Comparison of ENCODE assay signal across 22 mouse cellular contexts in the genomic region with DNA sequence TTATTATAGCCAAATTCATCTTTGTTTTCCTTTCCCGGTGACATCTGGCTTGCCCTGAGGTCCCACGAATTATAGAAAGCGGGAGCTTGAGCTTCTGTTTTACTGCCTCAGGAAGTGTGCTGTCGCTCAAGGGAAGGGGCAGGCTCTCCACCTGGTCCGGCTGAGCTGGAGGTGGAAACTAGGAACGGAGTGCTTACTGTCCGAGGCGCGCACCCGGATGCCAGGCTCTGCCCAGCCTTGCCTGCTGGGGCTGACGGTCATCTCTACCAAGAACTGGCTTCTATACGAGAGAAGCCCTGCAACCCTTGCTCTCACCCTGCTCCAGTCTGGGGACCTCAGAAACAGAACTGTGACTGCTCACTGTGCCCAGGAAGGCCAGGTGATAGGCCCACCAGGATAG. TPM values are rescaled to one million over a fixed set of nuclear protein-coding genes. Genes with fewer than 3 reads are reported as not detected.
A peak's percentile ranks its signal among the peaks of the same experiment; 100 is the strongest.
DNase-seq lines count a peak whose midpoint lies in the region; ATAC-seq and TF ChIP-seq lines count a peak whose summit lies in the region.
"Had no signal": no experiment of that assay in that cellular context is flagged by ENCODE, and none has a peak within 500 bp of the region (broad histone marks: within the 10 kb centered on the region; RNA-seq: fewer than 3 reads in every experiment).

No protein-coding gene starts in this region.

- no peaks in the 10 kb centered on the region for H3K4me1 ChIP-seq in kidney, adult 2 months (ENCODE audit: control insufficient read depth, insufficient read depth, low read length)
- H3K4me1 ChIP-seq in neural tube, embryonic 12.5 days, result peaks cover 59% of the 10 kb centered on the region
- peaks cover 86% of the 10 kb centered on the region for H3K4me1 ChIP-seq in neural tube, embryonic 15.5 days

- 0 out of 2 replicates have a peak overlapping the region, but pooled peaks have one; percentile 34 for H3K9ac ChIP-seq in neural tube, embryonic 12.5 days
- 0 out of 2 replicates have a peak overlapping the region, but pooled peaks have one; percentile 17 for H3K9ac ChIP-seq in neural tube, embryonic 15.5 days (replicated peaks)
- H3K9ac ChIP-seq: liver, embryonic 12.5 days; lung, embryonic 15.5 days had no signal

- no peak overlapping the region for H3K4me3 ChIP-seq in kidney, adult 2 months (ENCODE audit: insufficient read depth, low read depth, low read length)
- H3K4me3 ChIP-seq in neural tube, embryonic 12.5 days, result no peak overlapping the region
- 0 out of 2 replicates have a peak overlapping the region, but pooled peaks have one; percentile 1 for H3K4me3 ChIP-seq in neural tube, embryonic 15.5 days (replicated peaks)
- H3K4me3 ChIP-seq: embryonic facial prominence, embryonic 10.5 days; liver, embryonic 12.5 days; lung, embryonic 15.5 days had no signal

- H3K4me2 ChIP-seq in neural tube, embryonic 12.5 days (replicated peaks), result peak overlapping the region; percentile 88
- peak overlapping the region; percentile 82 for H3K4me2 ChIP-seq in neural tube, embryonic 15.5 days
- H3K4me2 ChIP-seq: liver, embryonic 12.5 days; lung, embryonic 15.5 days had no signal

- H3K27ac ChIP-seq in kidney, adult 2 months (ENCODE audit: insufficient read depth, low read depth, low read length), result no peak overlapping the region
- no peak overlapping the region for H3K27ac ChIP-seq in neural tube, embryonic 12.5 days
- no peak overlapping the region for H3K27ac ChIP-seq in neural tube, embryonic 15.5 days (replicated peaks)
- H3K27ac ChIP-seq: embryonic facial prominence, embryonic 10.5 days; liver, embryonic 12.5 days; lung, embryonic 15.5 days had no signal

- ATAC-seq in neural tube, embryonic 12.5 days (ENCODE audit: low FRiP score, low read depth), result no peak
- ATAC-seq in neural tube, embryonic 15.5 days (ENCODE audit: low FRiP score), result no peak
- ATAC-seq: liver, embryonic 12.5 days had no signal

- 62% methylated on average over 12 of the region's 12 CpGs for WGBS in kidney, adult 2 months
- whole genome bisulfite sequencing in neural tube, embryonic 12.5 days, result 80% methylated on average over 12 of the region's 12 CpGs
- WGBS in neural tube, embryonic 15.5 days, result 71% methylated on average over 12 of the region's 12 CpGs

- TF ChIP-seq POLR2A in kidney, adult 2 months (IDR thresholded peaks at IDR 0.05; ENCODE audit: low read depth, low read length), result no peak

- no peaks in the 10 kb centered on the region for H3K36me3 ChIP-seq in kidney, adult 2 months (ENCODE audit: control insufficient read depth, insufficient read depth, low read length)
- H3K36me3 ChIP-seq in neural tube, embryonic 12.5 days, result no peaks in the 10 kb centered on the region
- H3K36me3 ChIP-seq in neural tube, embryonic 15.5 days, result no peaks in the 10 kb centered on the region
- H3K36me3 ChIP-seq: embryonic facial prominence, embryonic 10.5 days; lung, embryonic 15.5 days had no signal

- DNase-seq in cerebellum, postnatal 14 days, result peak; percentile 46 to 56
- no peak for DNase-seq in cerebellum, adult 11-12 months
- peak; percentile 45 for DNase-seq in kidney, adult 2 months
- DNase-seq in kidney, postnatal 25 days, result no peak
- DNase-seq in neural tube, embryonic 10.5 days (ENCODE audit: extremely low spot score, low spot score), result no peak
- DNase-seq in frontal cortex, postnatal 14 days (ENCODE audit: low spot score in 2 of 2), result no peak
- DNase-seq: adrenal gland, postnatal 36 days; cerebellum, postnatal 36 days; gastrocnemius, postnatal 25 days; kidney, adult 18-20 months; lung, postnatal 4 days; spleen, adult 18-20 months; thymus, postnatal 25 days had no signal

- no peaks in the 10 kb centered on the region for H3K27me3 ChIP-seq in kidney, adult 2 months (replicated peaks; ENCODE audit: control insufficient read depth, insufficient read depth, low read length)
- H3K27me3 ChIP-seq in neural tube, embryonic 12.5 days (replicated peaks), result peaks cover 42% of the 10 kb centered on the region; the same call in 1 of the 2 replicates
- no peaks in the 10 kb centered on the region for H3K27me3 ChIP-seq in neural tube, embryonic 15.5 days (replicated peaks)

- TF ChIP-seq CTCF in kidney, adult 2 months (conservative IDR thresholded peaks at IDR 0.05; ENCODE audit: insufficient read depth, insufficient read length, low read depth, low read length), result no peak

- H3K9me3 ChIP-seq in neural tube, embryonic 12.5 days, result no peaks in the 10 kb centered on the region
- no peaks in the 10 kb centered on the region for H3K9me3 ChIP-seq in neural tube, embryonic 15.5 days (replicated peaks)
- H3K9me3 ChIP-seq: embryonic facial prominence, embryonic 10.5 days; liver, embryonic 12.5 days; lung, embryonic 15.5 days had no signal

RNA-seq across cellular contexts. Expression of a gene that starts 24.9 kb away (rescaled TPM):
- 5.5 and 6.7 TPM in 2 replicates for polyA plus RNA-seq in kidney, adult 2 months (2012; rRNA removed)
- 15.3 and 16.7 TPM in 2 replicates for polyA plus RNA-seq in neural tube, embryonic 12.5 days (2016; fragmentation: Nextera tagmentation; extraction: Ambion mirVana)
- polyA plus RNA-seq in neural tube, embryonic 15.5 days (2015; fragmentation: Nextera tagmentation; extraction: Ambion mirVana), result 14.4 and 16.8 TPM in 2 replicates

RNA-seq across cellular contexts. Expression of a gene that starts 51.5 kb away (rescaled TPM):
- polyA plus RNA-seq in kidney, adult 2 months (2012; rRNA removed), result 0.11 TPM in 2 replicates
- polyA plus RNA-seq in neural tube, embryonic 12.5 days (2016; fragmentation: Nextera tagmentation; extraction: Ambion mirVana), result not detected in 2 replicates
- polyA plus RNA-seq in neural tube, embryonic 15.5 days (2015; fragmentation: Nextera tagmentation; extraction: Ambion mirVana), result 0.14 TPM in 1 of 2 replicates, not detected in the other
- polyA plus RNA-seq: embryonic facial prominence, embryonic 10.5 days; forebrain, embryonic 11.5 days; frontal cortex, adult 2 months; heart, embryonic 16.5 days; limb, embryonic 11.5 days; liver, embryonic 12.5 days; lung, embryonic 15.5 days had no signal

Comparison
In these comparisons a context has a peak if more than half of its experiments do, and no peak if none do; other contexts are left out.
1. DNase-seq: peak in cerebellum, postnatal 14 days (2 of 2) and kidney, adult 2 months (single experiment); none in cerebellum, adult 11-12 months (single experiment), kidney, postnatal 25 days (0 of 2), neural tube, embryonic 10.5 days (single experiment) and frontal cortex, postnatal 14 days (0 of 2).